Mouse (Mus musculus): ENCODE results near the gene Lrrc4. TPM values are rescaled to one million over a fixed set of nuclear protein-coding genes. Genes with fewer than 3 reads are reported as not detected.

The Lrrc4 gene
- polyA plus RNA-seq, 1 experiment from 2014 or later: 4.6 TPM

DNA sequence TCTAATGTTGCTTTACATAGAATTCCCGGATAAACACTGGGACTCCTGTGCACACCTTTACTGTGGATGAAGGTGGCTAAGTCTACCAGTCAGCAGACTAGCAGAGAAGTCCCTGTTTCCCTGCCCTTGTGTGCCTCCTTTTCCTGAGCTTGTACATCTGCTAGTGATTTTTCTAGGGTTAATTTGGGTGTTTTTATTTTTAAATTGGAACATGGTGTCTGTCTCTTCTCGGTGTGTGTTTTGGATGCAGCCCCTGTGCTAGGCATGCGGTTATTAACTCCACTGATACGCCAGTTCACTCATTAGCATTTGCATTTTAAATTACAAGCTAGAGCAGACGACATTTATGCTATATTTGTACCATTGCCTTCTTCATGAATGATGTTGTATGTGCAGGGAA, 77.9 kb downstream of the Lrrc4 start:
- H3K27me3 ChIP-seq: no peaks in the 10 kb centered on the region
- H3K9me3 ChIP-seq (replicated peaks): no peaks in the 10 kb centered on the region
- H3K27ac ChIP-seq: no peak overlapping the region
- H3K4me2 ChIP-seq (replicated peaks): no peak overlapping the region
- H3K4me3 ChIP-seq: no peak overlapping the region
- 78% methylated on average over 5 of the region's 5 CpGs for WGBS
- H3K36me3 ChIP-seq: no peaks in the 10 kb centered on the region
- ATAC-seq (ENCODE audit: low FRiP score): no peak
- H3K4me1 ChIP-seq: peaks cover 17% of the 10 kb centered on the region
- H3K9ac ChIP-seq: no peak overlapping the region

DNA sequence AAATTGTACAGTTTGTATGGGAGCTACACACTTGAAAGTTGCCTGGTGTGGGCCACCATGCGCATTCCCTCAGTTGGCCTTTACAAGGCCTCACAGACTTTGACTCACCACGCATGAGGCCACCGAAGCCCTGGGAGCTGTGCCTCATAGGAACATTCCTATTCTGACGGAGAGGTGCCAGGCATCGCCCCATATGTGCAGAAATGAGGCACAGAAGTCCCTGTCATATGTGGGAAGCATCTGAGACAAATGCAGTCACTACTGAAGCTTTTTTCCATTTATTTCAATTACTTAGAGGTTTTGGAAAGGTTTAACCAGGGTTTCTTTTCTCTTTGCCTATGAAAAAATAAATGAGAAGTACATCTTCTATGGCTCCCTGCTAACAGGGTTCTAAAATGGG, 78.3 kb downstream of the Lrrc4 start:
- ATAC-seq (ENCODE audit: low FRiP score): no peak
- 92% methylated on average over 5 of the region's 5 CpGs for WGBS
- peaks cover 21% of the 10 kb centered on the region for H3K4me1 ChIP-seq

DNA sequence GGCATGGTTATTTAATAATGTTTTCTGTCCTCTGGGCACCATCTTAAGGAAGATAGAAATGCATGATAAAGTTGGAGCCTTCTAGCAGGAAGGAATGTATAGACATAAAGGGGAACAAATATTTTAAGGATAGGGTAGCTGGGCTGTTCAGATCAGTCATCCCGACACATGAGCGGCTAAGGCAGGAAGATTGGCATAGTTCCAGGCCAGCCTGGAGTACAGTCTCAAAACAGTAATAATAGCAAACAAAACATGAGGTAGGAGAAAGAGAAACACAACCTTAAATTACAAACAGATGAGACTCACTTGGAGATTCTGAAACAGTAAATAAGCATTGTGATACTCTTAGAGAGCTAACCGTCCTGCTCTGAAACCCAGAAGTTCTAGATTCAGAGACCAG, 80.4 kb downstream of the Lrrc4 start:
- Histone ChIP-seq H3K9me3 (replicated peaks) (no peaks in the 10 kb centered on the region), H3K27ac (no peak overlapping the region), H3K36me3 (0 out of 2 replicates have a peak, but pooled peaks cover 4% of the 10 kb centered on the region), H3K4me2 (replicated peaks) (no peak overlapping the region), H3K9ac (no peak overlapping the region), H3K27me3 (no peaks in the 10 kb centered on the region), H3K4me3 (no peak overlapping the region), H3K4me1 (peaks cover 13% of the 10 kb centered on the region)
- 78% methylated on average over 3 of the region's 3 CpGs for WGBS
- ATAC-seq (ENCODE audit: low FRiP score): no peak

More for the DNA sequence above, 78.3 kb downstream of the Lrrc4 start:
- H3K9ac ChIP-seq: no peak overlapping the region
- H3K36me3 ChIP-seq: no peaks in the 10 kb centered on the region
- no peak overlapping the region for H3K4me3 ChIP-seq
- H3K27ac ChIP-seq: no peak overlapping the region
- no peak overlapping the region for H3K4me2 ChIP-seq (replicated peaks)
- H3K27me3 ChIP-seq: no peaks in the 10 kb centered on the region
- H3K9me3 ChIP-seq (replicated peaks): no peaks in the 10 kb centered on the region

DNA sequence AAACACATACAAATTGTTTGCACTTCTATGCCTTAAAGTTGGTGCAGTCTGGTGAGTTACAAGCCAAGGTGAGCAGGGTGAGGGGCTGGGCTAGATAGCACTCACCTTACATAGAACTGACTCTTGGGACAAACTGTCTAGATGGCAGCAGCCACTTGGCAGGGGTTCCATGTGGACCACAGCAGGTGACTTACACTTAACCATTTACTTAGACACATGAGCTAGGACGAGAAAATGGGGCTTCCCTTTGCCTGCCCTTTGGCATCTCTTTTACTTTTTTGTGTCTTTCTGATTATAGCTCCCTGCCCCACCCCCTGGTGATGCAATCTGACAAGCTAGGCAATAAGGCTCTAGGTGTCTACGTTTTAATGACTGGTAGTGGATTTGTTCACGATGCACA, 82.3 kb downstream of the Lrrc4 start:
- no peak for ATAC-seq (ENCODE audit: low FRiP score)
- Histone ChIP-seq H3K9ac (no peak overlapping the region), H3K4me1 (peaks cover 8% of the 10 kb centered on the region), H3K27me3 (no peaks in the 10 kb centered on the region), H3K4me3 (no peak overlapping the region), H3K4me2 (replicated peaks) (no peak overlapping the region), H3K36me3 (0 out of 2 replicates have a peak, but pooled peaks cover 6% of the 10 kb centered on the region), H3K27ac (no peak overlapping the region), H3K9me3 (replicated peaks) (no peaks in the 10 kb centered on the region)
- WGBS: 79% methylated on average over 3 of the region's 3 CpGs

DNA sequence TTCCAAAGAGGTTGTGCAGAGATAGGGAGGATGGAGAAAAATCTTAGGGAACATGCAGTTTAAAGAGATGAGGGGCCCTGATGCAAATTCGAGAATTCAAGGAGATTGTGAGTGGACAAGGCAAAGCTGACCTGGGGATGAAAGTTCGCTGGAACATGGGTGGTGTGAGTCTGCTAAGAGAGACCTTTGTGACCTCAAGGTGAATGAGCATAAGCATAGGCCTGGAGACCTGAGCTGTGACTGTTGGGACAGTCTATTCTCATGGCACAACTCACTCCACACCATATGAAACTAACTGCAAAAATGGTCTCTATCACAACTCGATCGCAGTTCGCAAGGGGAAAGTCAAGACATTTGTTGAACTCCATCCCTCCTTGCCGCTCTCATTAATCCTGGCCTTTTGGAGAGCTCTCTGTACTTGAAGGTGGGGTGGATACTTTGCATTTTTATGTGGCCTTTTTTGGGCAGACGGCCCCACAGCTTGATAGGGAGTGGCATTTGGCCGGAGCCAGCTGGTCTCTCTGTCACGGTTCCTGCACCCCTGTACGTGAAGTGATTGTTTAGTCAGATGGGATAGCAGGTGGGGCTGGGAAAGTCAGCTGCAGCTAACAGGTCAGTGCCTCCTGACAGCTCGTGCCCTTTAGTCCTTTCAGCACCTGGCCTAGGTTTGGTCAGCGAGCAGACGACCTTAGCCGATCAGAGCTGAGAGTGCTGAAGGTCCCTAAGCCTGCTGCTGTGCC, 83.4 kb downstream of the Lrrc4 start:
- H3K4me1 ChIP-seq: peaks cover 17% of the 10 kb centered on the region
- peak; percentile 52; the same call in 1 of the 2 replicates for ATAC-seq (ENCODE audit: low FRiP score)
- no peaks in the 10 kb centered on the region for H3K27me3 ChIP-seq
- H3K36me3 ChIP-seq: 0 out of 2 replicates have a peak, but pooled peaks cover 6% of the 10 kb centered on the region
- no peak overlapping the region for H3K4me3 ChIP-seq
- H3K9me3 ChIP-seq (replicated peaks): no peaks in the 10 kb centered on the region
- WGBS: 56% methylated on average over 14 of the region's 14 CpGs
- no peak overlapping the region for H3K27ac ChIP-seq
- no peak overlapping the region for H3K4me2 ChIP-seq (replicated peaks)
- H3K9ac ChIP-seq: no peak overlapping the region

DNA sequence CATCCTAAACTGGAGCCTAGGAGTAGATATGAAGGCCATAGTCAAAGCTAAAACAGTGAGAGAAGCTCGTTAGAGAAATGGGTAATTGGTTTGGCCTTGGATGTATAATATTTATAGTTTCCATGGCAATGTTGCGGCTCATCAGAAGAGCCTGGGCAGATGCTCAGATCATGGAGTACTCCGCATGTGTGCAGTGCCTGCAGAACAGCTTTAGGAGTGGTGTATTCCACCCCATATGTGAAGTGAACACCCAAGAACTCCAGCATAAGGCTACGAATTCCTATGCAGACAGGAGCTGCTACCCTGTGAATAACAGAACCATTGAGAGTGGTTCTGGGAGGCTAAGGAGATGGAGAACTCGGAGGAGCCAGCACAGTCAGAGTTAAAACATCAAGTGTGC, 84.5 kb downstream of the Lrrc4 start:
- WGBS: 97% methylated on average over 5 of the region's 5 CpGs
- H3K4me3 ChIP-seq: no peak overlapping the region
- H3K36me3 ChIP-seq: 0 out of 2 replicates have a peak, but pooled peaks cover 6% of the 10 kb centered on the region
- H3K4me2 ChIP-seq (replicated peaks): no peak overlapping the region
- H3K9ac ChIP-seq: no peak overlapping the region
- no peaks in the 10 kb centered on the region for H3K27me3 ChIP-seq
- no peak overlapping the region for H3K27ac ChIP-seq
- H3K4me1 ChIP-seq: peaks cover 20% of the 10 kb centered on the region
- ATAC-seq (ENCODE audit: low FRiP score): no peak
- H3K9me3 ChIP-seq (replicated peaks): no peaks in the 10 kb centered on the region

DNA sequence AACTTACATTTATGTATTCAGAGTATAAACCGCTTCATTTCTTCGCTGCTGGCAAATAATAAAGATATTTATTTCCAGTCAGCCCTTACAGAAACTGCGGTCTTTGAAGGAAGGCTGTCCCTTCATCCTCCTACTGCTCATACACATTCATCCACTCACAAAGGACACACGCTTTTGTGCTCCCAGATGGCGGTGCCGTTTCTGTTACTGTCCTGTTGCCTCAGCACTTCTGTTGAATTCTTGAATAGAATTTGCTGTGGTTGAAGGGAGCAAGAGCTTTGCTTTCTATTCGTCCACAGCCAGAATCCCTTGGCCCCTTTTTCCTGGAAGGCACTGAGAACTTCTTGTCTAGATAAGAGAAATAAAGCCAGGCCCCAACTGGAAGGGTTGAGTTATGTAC, 85.7 kb downstream of the Lrrc4 start:
- Histone ChIP-seq H3K27me3 (no peaks in the 10 kb centered on the region), H3K9me3 (replicated peaks) (no peaks in the 10 kb centered on the region), H3K27ac (no peak overlapping the region), H3K36me3 (0 out of 2 replicates have a peak, but pooled peaks cover 6% of the 10 kb centered on the region), H3K9ac (no peak overlapping the region), H3K4me2 (replicated peaks) (no peak overlapping the region), H3K4me1 (peaks cover 20% of the 10 kb centered on the region), H3K4me3 (no peak overlapping the region)
- no peak for ATAC-seq (ENCODE audit: low FRiP score)
- WGBS: 83% methylated on average over 7 of the region's 7 CpGs

DNA sequence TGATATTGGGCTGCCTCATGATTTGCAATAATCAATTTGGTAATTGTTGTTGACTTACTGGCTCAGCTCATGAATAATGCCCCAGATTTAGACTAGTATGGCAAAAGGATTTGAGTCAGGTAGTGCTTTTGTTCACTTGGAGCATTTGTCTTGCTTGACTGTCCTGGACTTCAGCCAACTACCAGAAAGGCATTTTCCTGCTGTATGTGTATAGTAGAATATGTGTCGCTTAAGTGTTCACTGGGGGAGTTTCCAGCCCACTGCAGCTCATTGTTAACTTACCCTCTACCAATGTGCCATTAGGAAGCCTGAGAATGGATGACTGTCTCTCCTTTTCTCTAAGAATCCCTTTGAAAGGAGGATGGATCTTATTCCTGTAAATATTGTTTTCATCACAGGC, 88.0 kb downstream of the Lrrc4 start:
- H3K9me3 ChIP-seq (replicated peaks): no peaks in the 10 kb centered on the region
- peaks cover 20% of the 10 kb centered on the region for H3K4me1 ChIP-seq
- 0 out of 2 replicates have a peak, but pooled peaks cover 6% of the 10 kb centered on the region for H3K36me3 ChIP-seq
- peak overlapping the region; percentile 7; the same call in 1 of the 2 replicates for H3K27ac ChIP-seq
- 44% methylated on average over 1 of the region's 1 CpGs for WGBS
- ATAC-seq (ENCODE audit: low FRiP score): no peak; the same call in 1 of the 2 replicates
- H3K4me2 ChIP-seq (replicated peaks): no peak overlapping the region
- no peak overlapping the region for H3K9ac ChIP-seq
- no peak overlapping the region for H3K4me3 ChIP-seq
- H3K27me3 ChIP-seq: no peaks in the 10 kb centered on the region

DNA sequence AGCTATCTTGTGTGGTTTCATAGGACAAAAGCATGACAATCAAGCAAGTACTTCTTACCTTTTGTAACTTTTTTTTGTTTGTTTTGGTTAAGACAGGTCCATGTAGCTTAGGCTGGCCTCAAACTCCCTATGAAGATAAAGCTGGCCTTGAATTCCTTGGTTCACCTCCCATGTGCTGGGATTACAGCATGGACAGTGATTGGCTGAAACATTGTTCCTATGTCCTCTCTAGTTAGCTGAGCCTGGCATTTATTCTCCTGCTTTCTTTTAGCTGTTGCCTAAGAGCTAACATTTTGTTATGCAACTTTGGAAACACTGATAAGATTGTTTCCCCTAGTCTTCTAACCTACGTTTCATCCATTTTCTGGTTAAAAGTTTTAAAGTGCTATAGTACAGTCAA, 93.9 kb downstream of the Lrrc4 start:
- H3K4me2 ChIP-seq (replicated peaks): no peak overlapping the region
- H3K4me1 ChIP-seq: no peaks in the 10 kb centered on the region
- H3K4me3 ChIP-seq: no peak overlapping the region
- H3K9me3 ChIP-seq (replicated peaks): no peaks in the 10 kb centered on the region
- H3K27me3 ChIP-seq: no peaks in the 10 kb centered on the region
- no peaks in the 10 kb centered on the region for H3K36me3 ChIP-seq
- no peak overlapping the region for H3K9ac ChIP-seq
- no peak for ATAC-seq (ENCODE audit: low FRiP score)
- 81% methylated on average over 1 of the region's 1 CpGs for WGBS
- H3K27ac ChIP-seq: no peak overlapping the region

DNA sequence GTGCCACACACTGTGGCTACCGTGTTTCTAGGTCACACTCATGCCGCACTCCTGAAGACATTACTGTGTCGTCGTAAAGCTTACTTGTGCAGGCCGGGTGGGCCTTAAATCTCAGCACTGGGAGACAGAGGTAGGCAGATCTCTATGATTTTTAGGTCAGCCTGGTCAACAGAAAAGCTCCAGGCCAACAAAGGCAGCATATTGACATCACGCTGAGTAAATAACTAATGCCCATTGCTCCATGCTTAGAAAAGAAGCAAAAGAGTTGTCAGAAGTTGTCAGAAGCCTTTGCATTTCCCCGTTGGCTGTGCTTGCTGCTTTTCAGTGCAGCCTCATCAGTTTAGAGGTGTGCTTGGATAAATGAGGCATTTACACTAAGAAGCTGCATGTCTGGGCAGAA, 94.9 kb downstream of the Lrrc4 start:
- ATAC-seq (ENCODE audit: low FRiP score): no peak
- Histone ChIP-seq H3K4me2 (replicated peaks) (no peak overlapping the region), H3K36me3 (no peaks in the 10 kb centered on the region), H3K9ac (no peak overlapping the region), H3K4me1 (no peaks in the 10 kb centered on the region), H3K27ac (no peak overlapping the region), H3K9me3 (replicated peaks) (no peaks in the 10 kb centered on the region), H3K27me3 (no peaks in the 10 kb centered on the region), H3K4me3 (no peak overlapping the region)
- WGBS: 78% methylated on average over 7 of the region's 7 CpGs

DNA sequence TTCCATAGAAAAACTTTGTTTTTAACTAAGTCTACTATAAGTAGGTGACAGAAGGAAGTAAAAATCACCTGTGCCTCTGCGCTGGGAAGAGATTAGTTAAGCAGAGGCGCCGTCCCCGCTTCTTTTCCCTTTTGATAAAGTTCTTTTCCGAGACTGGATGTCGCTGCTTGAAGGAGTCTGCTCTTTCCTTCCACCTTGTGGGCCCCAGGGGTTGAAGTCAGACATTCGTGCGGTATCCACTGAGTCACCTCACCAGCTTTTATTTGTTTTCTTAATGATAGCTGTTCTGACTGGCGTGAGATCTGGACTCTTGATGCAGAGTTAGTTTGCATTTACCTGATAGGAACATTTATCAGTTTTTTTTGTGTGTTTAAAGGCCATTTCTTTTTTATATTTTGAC, 96.4 kb downstream of the Lrrc4 start:
- Histone ChIP-seq H3K27me3 (no peaks in the 10 kb centered on the region), H3K4me2 (replicated peaks) (no peak overlapping the region), H3K27ac (no peak overlapping the region), H3K9ac (no peak overlapping the region), H3K9me3 (replicated peaks) (no peaks in the 10 kb centered on the region), H3K4me3 (no peak overlapping the region), H3K36me3 (no peaks in the 10 kb centered on the region), H3K4me1 (no peaks in the 10 kb centered on the region)
- ATAC-seq (ENCODE audit: low FRiP score): no peak
- 87% methylated on average over 9 of the region's 9 CpGs for WGBS

DNA sequence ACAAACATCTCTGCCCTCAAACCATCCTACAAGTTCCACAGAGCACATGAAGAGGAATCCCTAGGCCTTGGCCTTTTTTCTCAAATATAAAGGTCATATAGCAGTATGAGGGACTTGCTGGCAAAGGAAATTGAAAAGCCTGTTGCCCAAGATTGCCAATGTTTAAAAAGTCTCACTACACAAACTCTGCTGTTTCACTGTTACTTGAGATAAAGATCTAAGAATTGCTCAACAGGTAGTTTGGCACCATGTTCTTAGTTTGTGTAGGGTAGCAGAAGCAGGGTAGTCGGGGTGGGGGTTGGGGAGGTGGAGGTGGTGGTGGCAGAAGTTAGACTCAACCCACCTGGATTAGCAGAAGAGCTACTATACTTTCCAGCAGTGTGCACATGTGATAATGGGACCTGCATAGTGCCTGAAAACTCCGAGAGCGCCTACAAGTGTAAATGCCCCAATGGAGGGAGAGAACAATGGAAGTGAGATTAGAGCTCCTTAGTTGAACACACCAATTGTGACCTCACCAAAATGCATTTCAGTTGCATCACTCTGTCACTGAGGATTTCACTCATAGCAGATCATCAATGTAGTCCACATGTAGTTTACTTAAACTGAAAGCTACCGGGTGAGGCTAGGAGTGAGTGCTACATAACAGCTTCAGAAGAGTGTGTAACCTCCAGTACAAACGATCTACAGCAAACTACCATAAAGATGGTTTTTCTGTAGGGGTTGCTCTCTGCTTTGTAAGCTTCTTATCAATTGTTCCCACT, 97.5 kb downstream of the Lrrc4 start:
- Histone ChIP-seq H3K4me1 (peaks cover 8% of the 10 kb centered on the region), H3K27ac (no peak overlapping the region), H3K9me3 (replicated peaks) (no peaks in the 10 kb centered on the region), H3K9ac (no peak overlapping the region), H3K4me3 (no peak overlapping the region), H3K4me2 (replicated peaks) (no peak overlapping the region), H3K27me3 (no peaks in the 10 kb centered on the region), H3K36me3 (no peaks in the 10 kb centered on the region)
- WGBS: 91% methylated on average over 5 of the region's 5 CpGs
- no peak for ATAC-seq (ENCODE audit: low FRiP score)

All from hindbrain, embryonic 12.5 days (tissue).